Mouse (Mus musculus) thymus, adult 2 months (tissue): Measurements from ENCODE around the gene Faf2. TPM values are rescaled to one million over a fixed set of nuclear protein-coding genes. Genes with fewer than 3 reads are reported as not detected.

Experiments used
- DNase-seq: peaks from one replicate; pipeline ENCODE4 v3.0.0; 2021
- H3K27ac ChIP-seq: fragments of 200-500 bp; 2 replicates; pipeline ENCODE4 v1.5.1; 2012; ENCODE audit warnings: low read length, control low read depth; ENCODE audit not compliant: control insufficient read depth, insufficient read depth
- H3K27me3 ChIP-seq: fragments of 200-500 bp; 2 replicates; pipeline ENCODE4 v1.6.1; 2012; ENCODE audit warnings: mild to moderate bottlenecking, low read length, moderate library complexity, mixed read lengths; ENCODE audit not compliant: control insufficient read depth, insufficient read depth
- H3K36me3 ChIP-seq: fragments of 200-500 bp; 2 replicates; pipeline ENCODE4 v1.6.1; 2012; ENCODE audit warnings: mild to moderate bottlenecking, low read length, moderate library complexity; ENCODE audit not compliant: control insufficient read depth, insufficient read depth
- H3K4me1 ChIP-seq: fragments of 200-500 bp; replicated peaks from 2 replicates; pipeline ENCODE4 v1.6.1; 2012; ENCODE audit warnings: low read length; ENCODE audit not compliant: control insufficient read depth, insufficient read depth
- H3K4me3 ChIP-seq: fragments of 200-500 bp; 2 replicates; pipeline ENCODE4 v1.5.1; 2012; ENCODE audit warnings: mild to moderate bottlenecking, low read length, control low read depth, moderate library complexity; ENCODE audit not compliant: control insufficient read depth, insufficient read depth
- CTCF ChIP-seq: fragments of 200-500 bp; IDR thresholded peaks from 2 replicates; pipeline ENCODE4 v1.5.1; 2012; ENCODE audit warnings: mild to moderate bottlenecking, control low read depth, low read length, moderate library complexity, borderline replicate concordance; ENCODE audit not compliant: control insufficient read depth, poor library complexity, insufficient read depth; ENCODE audit errors: extremely low read depth
- POLR2A ChIP-seq: fragments of 200-500 bp; IDR thresholded peaks from 2 replicates; pipeline ENCODE4 v1.6.1; 2012; ENCODE audit warnings: mild to moderate bottlenecking, low read length, control low read depth, moderate library complexity; ENCODE audit not compliant: control insufficient read depth, poor library complexity, insufficient read depth; ENCODE audit errors: extremely low read depth
- WGBS: fragments of 180-500 bp; shearing (Covaris S2); methylation state at CpG from one replicate; pipeline ENCODE4 v1.1.7; 2018; 5-methylcytosine and 5-hydroxymethylcytosine counted together
- polyA plus RNA-seq: library from polyadenylated mRNA; depleted of rRNA; stranded (reverse); fragments of >200 nt; gene quantifications from 2 replicates; pipeline ENCODE4 v1.2.3, GENCODE M21; 2012

Faf2 gene
- polyA plus RNA-seq, 1 experiment, result 36.1 TPM

DNA sequence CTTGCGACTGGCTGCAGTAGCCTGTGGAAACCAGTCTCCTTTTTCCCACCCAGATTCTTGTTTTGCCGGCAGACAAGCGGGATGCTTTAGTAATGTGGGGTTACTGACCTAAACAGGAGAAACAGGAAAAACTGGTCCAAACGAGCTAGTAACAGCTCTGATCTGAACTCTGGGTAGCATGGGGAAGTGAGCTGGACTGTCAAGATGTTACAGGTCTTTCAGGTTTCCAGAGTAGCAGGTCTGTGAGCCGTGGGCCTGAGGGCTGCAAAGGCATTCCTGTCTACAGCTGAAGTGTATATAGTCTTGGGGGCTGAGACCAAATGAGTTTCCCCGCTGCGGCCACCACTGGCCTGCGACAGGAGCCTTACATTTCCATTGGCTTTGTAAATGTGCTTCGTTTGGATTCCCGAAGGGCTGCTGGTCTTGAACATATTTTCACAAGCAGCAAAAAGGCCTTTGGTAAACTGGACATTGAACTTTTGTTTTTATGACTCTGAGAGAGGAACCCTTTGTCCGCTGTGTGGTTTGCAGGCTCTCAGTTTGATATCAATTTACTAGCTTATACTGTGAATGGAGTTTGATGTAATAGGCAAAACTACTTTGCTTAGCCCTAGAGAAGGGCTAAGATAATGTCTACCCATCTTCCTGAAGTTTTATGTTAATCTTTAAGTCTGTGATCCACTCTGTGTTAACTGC is 54.5 kb downstream of the Faf2 start:
- no peak for DNase-seq
- Histone ChIP-seq H3K36me3 (peaks cover 20% of the 10 kb centered on the region), H3K4me1 (no peaks in the 10 kb centered on the region), H3K27ac (no peak overlapping the region), H3K4me3 (no peak overlapping the region), H3K27me3 (no peaks in the 10 kb centered on the region)
- TF ChIP-seq CTCF (no peak), POLR2A (no peak)
- WGBS, result 85% methylated on average over 11 of the region's 11 CpGs

DNA sequence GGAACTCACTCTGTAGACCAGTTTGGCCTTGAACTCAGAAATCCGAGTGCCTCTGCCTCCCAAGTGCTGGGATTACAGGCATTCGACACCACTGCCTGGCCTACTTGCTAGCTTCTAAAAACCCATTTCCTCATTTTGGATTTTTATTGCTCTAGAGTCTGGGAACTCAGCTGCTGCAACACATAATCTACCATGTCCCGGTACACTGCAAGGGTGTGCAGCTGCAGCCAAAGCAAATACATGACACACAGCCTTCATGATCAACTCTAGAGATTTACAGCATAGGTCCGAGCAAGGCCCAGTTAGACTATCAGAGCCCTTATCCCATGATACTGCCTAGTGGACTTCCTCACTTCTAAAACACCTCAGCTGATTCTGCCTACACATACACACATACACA is 56.7 kb downstream of the Faf2 start:
- Histone ChIP-seq H3K4me1 (no peaks in the 10 kb centered on the region), H3K27ac (no peak overlapping the region), H3K4me3 (no peak overlapping the region), H3K27me3 (no peaks in the 10 kb centered on the region), H3K36me3 (peaks cover 42% of the 10 kb centered on the region)
- TF ChIP-seq CTCF, result no peak
- no peak for TF ChIP-seq POLR2A
- 94% methylated on average over 4 of the region's 4 CpGs for WGBS
- DNase-seq, result no peak

DNA sequence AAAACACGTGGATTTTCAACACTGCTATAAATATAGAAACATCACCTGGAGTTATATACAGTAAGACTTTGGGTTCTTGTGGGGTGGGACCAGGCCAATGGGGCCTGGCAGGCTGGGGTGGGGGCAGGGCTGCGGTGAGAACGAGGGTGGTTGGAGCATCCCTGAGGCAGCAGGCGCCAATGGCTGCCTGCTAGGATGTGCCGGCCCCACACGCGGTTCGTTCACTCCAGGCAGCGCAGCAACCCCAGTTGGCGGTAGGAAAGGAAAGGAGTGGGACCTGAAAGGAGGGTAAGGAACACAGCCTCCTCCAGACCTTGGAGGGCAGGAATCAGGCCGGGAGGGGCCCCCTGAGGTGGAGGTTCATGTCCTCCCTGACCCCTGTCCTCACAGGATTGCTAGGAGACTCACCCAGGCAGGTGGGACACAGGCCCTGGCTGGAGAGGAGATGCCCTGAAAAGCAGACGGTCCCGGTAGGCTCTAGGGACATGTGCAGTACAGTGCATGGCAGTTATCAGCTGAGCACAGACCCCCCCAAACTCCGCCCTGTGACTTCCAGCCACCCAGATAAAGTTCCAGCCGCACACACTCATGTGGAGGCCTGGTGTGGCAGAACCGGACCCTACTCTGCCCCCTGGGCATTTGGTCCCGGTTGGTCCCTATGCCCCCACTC is 58.7 kb downstream of the Faf2 start:
- H3K27me3 ChIP-seq, result no peaks in the 10 kb centered on the region
- TF ChIP-seq CTCF, result no peak
- TF ChIP-seq POLR2A, result no peak
- H3K36me3 ChIP-seq, result peaks cover 46% of the 10 kb centered on the region
- DNase-seq, result no peak
- H3K4me3 ChIP-seq, result no peak overlapping the region
- H3K4me1 ChIP-seq, result peaks cover 9% of the 10 kb centered on the region
- WGBS, result 95% methylated on average over 17 of the region's 17 CpGs
- H3K27ac ChIP-seq, result no peak overlapping the region

DNA sequence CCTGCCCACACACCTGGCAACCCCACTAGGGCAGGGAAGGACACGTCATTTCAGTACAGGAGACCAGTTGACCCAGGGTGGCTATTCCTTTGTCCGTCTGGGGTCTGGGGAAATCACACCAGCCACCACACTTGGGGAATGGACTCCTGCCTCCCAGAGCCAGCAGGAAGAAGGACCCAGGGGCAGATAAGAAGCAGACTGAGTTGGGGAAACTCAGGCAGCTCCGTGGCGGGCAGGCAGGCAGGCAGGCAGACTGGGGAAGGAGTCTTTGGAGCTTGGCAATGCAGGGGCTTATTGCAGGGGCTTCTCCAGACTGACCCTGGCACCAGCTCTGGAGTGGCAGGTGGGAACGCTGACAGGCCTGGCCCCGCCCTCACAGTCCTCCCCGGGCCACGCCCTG is 59.7 kb downstream of the Faf2 start:
- 96% methylated on average over 8 of the region's 8 CpGs for WGBS
- peaks cover 46% of the 10 kb centered on the region for H3K36me3 ChIP-seq
- H3K4me1 ChIP-seq, result peaks cover 18% of the 10 kb centered on the region
- H3K27me3 ChIP-seq, result no peaks in the 10 kb centered on the region
- TF ChIP-seq POLR2A (no peak), CTCF (no peak)
- H3K4me3 ChIP-seq, result no peak overlapping the region
- no peak overlapping the region for H3K27ac ChIP-seq
- DNase-seq, result no peak

DNA sequence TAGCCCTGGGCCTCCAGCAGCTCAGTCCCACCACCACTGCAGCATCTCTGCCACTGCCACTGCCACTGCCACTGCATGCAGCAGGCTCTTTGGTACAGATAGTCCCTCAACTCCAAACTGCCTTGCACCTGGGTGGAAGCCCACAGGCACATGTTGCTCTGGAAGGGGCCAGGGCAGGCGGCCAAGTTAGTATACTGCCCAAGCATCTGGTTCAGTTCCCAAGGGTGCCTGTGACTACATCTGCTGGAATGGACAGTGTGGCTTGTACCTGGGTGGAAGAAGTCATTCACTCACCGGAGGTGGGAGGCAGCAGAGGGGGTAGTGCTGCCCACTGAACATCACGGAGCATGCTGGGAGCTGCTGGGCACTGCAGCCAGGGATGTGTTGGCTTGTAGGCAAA is 61.7 kb downstream of the Faf2 start:
- peaks cover 46% of the 10 kb centered on the region for H3K36me3 ChIP-seq
- TF ChIP-seq CTCF (no peak), POLR2A (no peak)
- DNase-seq, result no peak
- peaks cover 24% of the 10 kb centered on the region for H3K4me1 ChIP-seq
- no peaks in the 10 kb centered on the region for H3K27me3 ChIP-seq
- H3K4me3 ChIP-seq, result no peak overlapping the region
- H3K27ac ChIP-seq, result no peak overlapping the region
- 96% methylated on average over 3 of the region's 3 CpGs for WGBS

DNA sequence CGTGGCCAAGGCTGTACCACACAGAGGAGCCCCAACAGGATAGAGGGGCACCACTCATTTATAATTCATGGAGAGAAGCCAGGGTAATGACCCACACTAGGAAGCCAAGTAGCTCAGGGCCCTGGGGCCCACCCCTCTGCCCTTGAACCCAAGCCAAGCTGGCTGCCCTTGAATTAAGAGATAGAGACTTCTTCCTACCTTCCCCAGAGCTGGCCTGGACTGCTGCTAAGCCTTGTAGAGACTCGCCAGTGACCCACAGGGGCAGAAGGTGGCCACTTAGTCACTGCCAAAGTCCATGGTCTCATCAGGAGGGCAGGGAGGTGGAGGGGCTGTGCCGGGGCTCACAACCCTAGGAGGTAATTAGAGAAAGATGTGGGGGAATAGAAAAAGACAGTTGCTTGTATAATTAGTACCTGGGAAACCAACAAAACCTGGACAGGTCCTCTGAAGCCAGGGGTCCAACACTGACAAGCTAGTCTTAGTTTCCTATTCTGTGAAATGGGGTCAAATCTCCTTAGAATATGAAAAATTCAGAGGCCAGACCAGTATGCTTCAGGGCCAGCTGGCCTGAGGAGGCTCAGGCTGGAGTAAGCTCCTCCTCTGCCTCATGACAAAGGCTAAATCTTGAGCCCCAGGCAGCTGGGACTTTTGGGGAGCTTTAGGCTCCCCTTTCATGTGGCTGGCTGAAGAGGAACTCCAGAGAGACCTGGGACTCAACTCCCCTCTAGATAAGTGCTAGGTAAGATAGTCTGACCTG is 62.7 kb downstream of the Faf2 start:
- Histone ChIP-seq H3K4me1 (peaks cover 27% of the 10 kb centered on the region), H3K4me3 (no peak overlapping the region), H3K36me3 (peaks cover 40% of the 10 kb centered on the region), H3K27me3 (no peaks in the 10 kb centered on the region), H3K27ac (no peak overlapping the region)
- 96% methylated on average over 3 of the region's 3 CpGs for WGBS
- no peak for TF ChIP-seq CTCF
- TF ChIP-seq POLR2A, result no peak
- no peak for DNase-seq
